Mouse (Mus musculus) brain, adult 10 weeks (tissue): Measurements from ENCODE around the gene Gm6525. TPM values are rescaled to one million over a fixed set of nuclear protein-coding genes. Genes with fewer than 3 reads are reported as not detected.

Source experiments
- polyA plus RNA-seq: library from polyadenylated mRNA; stranded (reverse); fragments of 350-450 nt; fragmentation: Illumina TruSeq; extraction: RNeasy Lipid Tissue Mini Kit (QIAGEN cat#74804); gene quantifications from one replicate; pipeline ENCODE4 v1.2.3, GENCODE M21; 2015; ENCODE audit warnings: low read depth, low replicate concordance

Gm6525 gene
- polyA plus RNA-seq, result not detected

DNA sequence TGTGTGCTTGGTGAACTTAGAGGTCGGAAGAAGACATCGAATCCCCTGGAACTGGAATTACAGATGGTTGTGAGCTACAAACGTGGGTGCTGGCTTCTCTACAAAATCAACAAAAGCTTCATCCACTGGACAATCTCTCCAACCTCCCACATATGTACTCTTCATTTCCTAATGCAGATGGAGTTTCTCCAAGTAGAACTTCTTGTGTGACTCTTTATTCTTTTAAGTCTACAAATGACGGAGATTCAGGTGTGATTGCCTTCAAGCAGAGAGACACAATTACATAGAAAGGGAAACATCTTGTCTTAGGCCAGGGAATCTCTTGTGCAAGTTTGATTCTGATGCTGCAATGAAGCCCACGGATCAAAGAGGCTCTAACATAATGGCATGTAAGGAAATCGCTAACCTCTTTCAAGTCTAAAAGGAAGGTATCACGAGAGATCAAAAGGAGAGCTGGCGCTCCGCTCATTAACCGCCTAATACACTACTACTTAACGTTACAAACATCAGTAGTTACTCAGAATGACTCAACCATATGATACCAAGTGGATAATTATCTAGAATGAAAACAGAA lies at the start of gene Gm6525:
Gm6525 (plus strand) TSS at position 524 of the 574 bp plus-strand sequence.

DNA sequence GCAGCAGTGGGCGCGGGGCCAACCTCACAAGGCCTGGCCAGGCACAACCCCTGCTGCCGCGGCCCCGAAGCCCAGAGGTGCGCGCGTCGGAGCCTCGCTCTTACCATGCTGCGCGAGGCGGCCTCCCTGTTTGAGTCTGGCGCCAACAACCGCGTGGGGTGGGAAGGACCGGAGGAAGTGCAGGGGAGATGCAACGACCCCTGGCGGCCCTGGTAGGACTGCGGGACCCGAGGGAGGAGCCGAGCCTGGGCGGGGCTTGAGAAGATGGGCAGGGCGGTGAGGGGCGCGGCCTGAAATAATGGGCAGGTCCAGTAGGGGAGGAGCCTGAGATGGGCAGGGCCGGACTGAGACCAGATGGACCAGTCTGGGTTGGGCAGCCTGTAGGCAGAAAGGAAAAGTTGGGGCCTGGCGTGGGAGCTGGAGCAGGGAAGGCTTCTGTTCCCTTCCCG lies 18.3 kb upstream of the Gm6525 start, which contains the start of gene Mnd1:
Mnd1 (minus strand) TSS at position 229 of the 449 bp plus-strand sequence.

Other genes starting within 250 kb of the Gm6525 start
- gene Tmem131l, start 133.9 kb upstream of the Gm6525 start, polyA plus RNA-seq, result 9.6 TPM
- 1.9 TPM for gene Mnd1, start 18.3 kb upstream of the Gm6525 start, polyA plus RNA-seq
- gene Trim2, start 132.8 kb downstream of the Gm6525 start, polyA plus RNA-seq, result 98.5 TPM